12 mouse cellular contexts compared by ENCODE assay signal in the genomic region with DNA sequence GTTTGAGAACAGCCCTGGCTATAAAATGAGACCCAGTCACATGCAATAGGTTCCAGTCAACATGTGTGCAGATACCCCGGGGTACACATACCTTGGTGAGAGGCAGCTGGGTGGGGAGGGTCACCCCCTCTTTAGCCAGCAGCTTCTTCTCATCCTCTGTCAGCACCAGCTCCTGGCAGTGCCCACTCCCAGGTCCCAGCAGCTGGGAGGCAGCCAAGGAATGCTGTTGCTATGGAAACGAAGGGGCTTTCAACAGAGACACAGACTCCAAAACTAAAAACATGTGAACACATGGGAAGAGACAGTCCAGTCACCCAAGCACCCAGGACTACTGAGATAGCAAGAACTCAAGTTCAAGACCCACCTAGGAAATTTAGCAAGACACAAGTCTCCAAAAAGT. TPM values are rescaled to one million over a fixed set of nuclear protein-coding genes. Genes with fewer than 3 reads are reported as not detected.
A peak's percentile ranks its signal among the peaks of the same experiment; 100 is the strongest.
DNase-seq lines count a peak whose midpoint lies in the region; ATAC-seq and TF ChIP-seq lines count a peak whose summit lies in the region.
"Had no signal": no experiment of that assay in that cellular context is flagged by ENCODE, and none has a peak within 500 bp of the region (broad histone marks: within the 10 kb centered on the region; RNA-seq: fewer than 3 reads in every experiment).

No protein-coding gene starts in this region.

- ATAC-seq in lung, embryonic 14.5 days (ENCODE audit: insufficient read depth), result 0 out of 2 replicates have a peak, but pooled peaks have one; percentile 12
- peak; percentile 44; the same call in 1 of the 2 replicates for ATAC-seq in forebrain, postnatal 0 days

- 0 out of 2 replicates have a peak, but pooled peaks cover 4% of the 10 kb centered on the region for H3K27me3 ChIP-seq in lung, embryonic 14.5 days (ENCODE audit: insufficient read depth, low read length)
- H3K27me3 ChIP-seq in forebrain, postnatal 0 days (ENCODE audit: insufficient read depth, low read length), result no peaks in the 10 kb centered on the region
- H3K27me3 ChIP-seq: embryonic facial prominence, embryonic 12.5 days had no signal

- no peaks in the 10 kb centered on the region for H3K9me3 ChIP-seq in lung, embryonic 14.5 days (ENCODE audit: low read depth, low read length)
- no peaks in the 10 kb centered on the region for H3K9me3 ChIP-seq in forebrain, postnatal 0 days (ENCODE audit: low read length)
- H3K9me3 ChIP-seq: embryonic facial prominence, embryonic 12.5 days had no signal

- H3K36me3 ChIP-seq in lung, embryonic 14.5 days (ENCODE audit: insufficient read depth), result no peaks in the 10 kb centered on the region
- H3K36me3 ChIP-seq in forebrain, postnatal 0 days (ENCODE audit: insufficient read depth), result no peaks in the 10 kb centered on the region
- H3K36me3 ChIP-seq: embryonic facial prominence, embryonic 12.5 days had no signal

- no peak overlapping the region for H3K27ac ChIP-seq in lung, embryonic 14.5 days (ENCODE audit: low read depth)
- no peak overlapping the region for H3K27ac ChIP-seq in forebrain, postnatal 0 days (ENCODE audit: low read depth, low read length)
- H3K27ac ChIP-seq: embryonic facial prominence, embryonic 12.5 days had no signal

- no peak overlapping the region for H3K4me2 ChIP-seq in lung, embryonic 14.5 days
- H3K4me2 ChIP-seq in forebrain, postnatal 0 days (ENCODE audit: low read depth), result no peak overlapping the region
- H3K4me2 ChIP-seq: embryonic facial prominence, embryonic 12.5 days had no signal

- WGBS in lung, embryonic 14.5 days, result 39% methylated on average over 2 of the region's 2 CpGs
- WGBS in forebrain, postnatal 0 days, result 45% methylated on average over 2 of the region's 2 CpGs

- no peak overlapping the region for H3K9ac ChIP-seq in lung, embryonic 14.5 days
- no peak overlapping the region for H3K9ac ChIP-seq in forebrain, postnatal 0 days
- H3K9ac ChIP-seq: embryonic facial prominence, embryonic 12.5 days had no signal

- TF ChIP-seq CTCF in lung, embryonic 14.5 days (IDR thresholded peaks at IDR 0.05; ENCODE audit: low read depth), result no peak
- TF ChIP-seq CTCF in forebrain, postnatal 0 days (IDR thresholded peaks at IDR 0.05; ENCODE audit: low read depth), result no peak

- H3K4me3 ChIP-seq in lung, embryonic 14.5 days (ENCODE audit: low read depth, low read length), result no peak overlapping the region
- H3K4me3 ChIP-seq in forebrain, postnatal 0 days (ENCODE audit: low read depth, low read length), result no peak overlapping the region
- H3K4me3 ChIP-seq: embryonic facial prominence, embryonic 12.5 days had no signal

- H3K4me1 ChIP-seq in lung, embryonic 14.5 days (ENCODE audit: insufficient read depth), result no peaks in the 10 kb centered on the region; the same call in 1 of the 2 replicates
- no peaks in the 10 kb centered on the region for H3K4me1 ChIP-seq in forebrain, postnatal 0 days (ENCODE audit: insufficient read depth)

- peak; percentile 48 to 76 for DNase-seq in cerebellum, postnatal 14 days
- DNase-seq in cerebellum, postnatal 36 days, result no peak
- peak; percentile 76 for DNase-seq in lung, embryonic 14.5 days
- DNase-seq in lung, postnatal 14 days, result no peak
- peak; percentile 76 for DNase-seq in forebrain, postnatal 0 days
- peak; percentile 74 for DNase-seq in mesoderm, embryonic 11.5 days (ENCODE audit: low read depth, low spot score)
- no peak for DNase-seq in spleen, adult 12 weeks (ENCODE audit: low spot score)
- no peak for DNase-seq in heart, adult 8-10 months (ENCODE audit: low spot score)
- DNase-seq: gastrocnemius, postnatal 36 days; kidney, adult 2 months had no signal

RNA-seq across cellular contexts. Expression of gene Creb3l3, which starts 9.5 kb away (rescaled TPM):
- 0.41 and 0.58 TPM in 2 replicates for polyA plus RNA-seq in lung, embryonic 14.5 days (2014; fragmentation: Nextera tagmentation; extraction: Ambion mirVana)
- 0.38 and 0.43 TPM in 2 replicates for total RNA-seq in forebrain, postnatal 0 days (2014; rRNA removed)
- 0.29 and 0.40 TPM in 2 replicates for polyA plus RNA-seq in forebrain, postnatal 0 days (2015; fragmentation: Nextera tagmentation; extraction: Ambion mirVana)
- under 1 TPM in 3 of 4 experiments, not detected in 1; 0.14 to 0.53 (median 0.27) TPM for total RNA-seq in heart, adult 8-10 months (2022)
- total RNA-seq: MEL had no signal

RNA-seq across cellular contexts. Expression of gene Map2k2, which starts 16.5 kb away (rescaled TPM):
- 180 and 199 TPM in 2 replicates for polyA plus RNA-seq in lung, embryonic 14.5 days (2014; fragmentation: Nextera tagmentation; extraction: Ambion mirVana)
- 194 and 215 TPM in 2 replicates for total RNA-seq in forebrain, postnatal 0 days (2014; rRNA removed)
- 167 and 194 TPM in 2 replicates for polyA plus RNA-seq in forebrain, postnatal 0 days (2015; fragmentation: Nextera tagmentation; extraction: Ambion mirVana)
- total RNA-seq in heart, adult 8-10 months (2022), result 100 to 1,000 TPM; 110 to 137 (median 130) TPM

RNA-seq across cellular contexts. Expression of gene Thop1, which starts 19.4 kb away (rescaled TPM):
- 48.1 and 55.9 TPM in 2 replicates for polyA plus RNA-seq in lung, embryonic 14.5 days (2014; fragmentation: Nextera tagmentation; extraction: Ambion mirVana)
- 69.0 and 74.6 TPM in 2 replicates for total RNA-seq in forebrain, postnatal 0 days (2014; rRNA removed)
- polyA plus RNA-seq in forebrain, postnatal 0 days (2015; fragmentation: Nextera tagmentation; extraction: Ambion mirVana), result 45.9 and 52.5 TPM in 2 replicates
- 10 to 100 TPM; 12.3 to 14.9 (median 13.2) TPM for total RNA-seq in heart, adult 8-10 months (2022)

RNA-seq across cellular contexts. Expression of gene Sgta, which starts 29.2 kb away (rescaled TPM):
- polyA plus RNA-seq in lung, embryonic 14.5 days (2014; fragmentation: Nextera tagmentation; extraction: Ambion mirVana), result 172 and 186 TPM in 2 replicates
- 176 and 215 TPM in 2 replicates for total RNA-seq in forebrain, postnatal 0 days (2014; rRNA removed)
- polyA plus RNA-seq in forebrain, postnatal 0 days (2015; fragmentation: Nextera tagmentation; extraction: Ambion mirVana), result 326 and 360 TPM in 2 replicates
- total RNA-seq in heart, adult 8-10 months (2022), result 100 to 1,000 TPM in 2 of 4 experiments, 10 to 100 TPM in 2; 92.0 to 102 (median 99.4) TPM

RNA-seq across cellular contexts. Expression of gene Zbtb7a, which starts 45.8 kb away (rescaled TPM):
- polyA plus RNA-seq in lung, embryonic 14.5 days (2014; fragmentation: Nextera tagmentation; extraction: Ambion mirVana), result 22.4 and 25.0 TPM in 2 replicates
- total RNA-seq in forebrain, postnatal 0 days (2014; rRNA removed), result 21.6 and 27.2 TPM in 2 replicates
- polyA plus RNA-seq in forebrain, postnatal 0 days (2015; fragmentation: Nextera tagmentation; extraction: Ambion mirVana), result 12.4 and 15.7 TPM in 2 replicates
- total RNA-seq in heart, adult 8-10 months (2022), result 10 to 100 TPM; 39.4 to 41.9 (median 40.7) TPM

Comparison
In these comparisons a context has a peak if more than half of its experiments do, and no peak if none do; other contexts are left out.
1. DNase-seq: peak in cerebellum, postnatal 14 days (2 of 2), lung, embryonic 14.5 days (single experiment), forebrain, postnatal 0 days (single experiment) and mesoderm, embryonic 11.5 days (single experiment); none in cerebellum, postnatal 36 days (0 of 2), lung, postnatal 14 days (single experiment), spleen, adult 12 weeks (single experiment) and heart, adult 8-10 months (single experiment).